Mouse (Mus musculus): ENCODE data around the gene 4933406M09Rik.

GRCm38 (mm10) chr1:134342781-134343310 lies 42.9 kb upstream of the 4933406M09Rik start:
- TF ChIP-seq CTCF (IDR thresholded peaks at IDR 0.05; ENCODE audit: insufficient read depth, low read depth, low read length) (no peak), POLR2A (IDR thresholded peaks at IDR 0.05; ENCODE audit: insufficient read depth, low read depth, low read length) (no peak)

Data from olfactory bulb, adult 2 months (tissue).